Mouse (Mus musculus) forebrain, embryonic 10.5 days (tissue): ENCODE results near the gene Tap2. TPM values are rescaled to one million over a fixed set of nuclear protein-coding genes. Genes with fewer than 3 reads are reported as not detected.

ENCODE experiments used
- polyA plus RNA-seq: library from polyadenylated mRNA; unstranded; fragments of >200 nt; fragmentation: Nextera tagmentation; extraction: Ambion mirVana; gene quantifications from 2 replicates; pipeline ENCODE4 v1.2.1, GENCODE M21; 2016

The Tap2 gene
- polyA plus RNA-seq, 1 experiment from 2014 or later: 0.60 TPM

Other genes with a start within 250 kb of the Tap2 start
- gene Vps52, start 247.7 kb upstream of the Tap2 start, polyA plus RNA-seq: 49.4 and 51.3 TPM in 2 replicates
- gene Rps18, start 247.5 kb upstream of the Tap2 start, polyA plus RNA-seq: 1,596 and 1,663 TPM in 2 replicates
- 51.2 and 51.8 TPM in 2 replicates for gene H2-K1, start 203.2 kb upstream of the Tap2 start, polyA plus RNA-seq
- gene Ring1, start 178.8 kb upstream of the Tap2 start, polyA plus RNA-seq: 11.4 and 12.4 TPM in 2 replicates
- 95.4 and 96.4 TPM in 2 replicates for gene H2-Ke6, start 175.5 kb upstream of the Tap2 start, polyA plus RNA-seq
- 203 and 206 TPM in 2 replicates for gene Slc39a7, start 171.8 kb upstream of the Tap2 start, polyA plus RNA-seq
- gene Rxrb, start 171.7 kb upstream of the Tap2 start, polyA plus RNA-seq: 44.5 and 48.3 TPM in 2 replicates
- 0.74 and 0.75 TPM in 2 replicates for gene Col11a2, start 164.1 kb upstream of the Tap2 start, polyA plus RNA-seq
- 0.12 and 0.43 TPM in 2 replicates for gene H2-Oa, start 111.2 kb upstream of the Tap2 start, polyA plus RNA-seq
- 4.5 and 6.9 TPM in 2 replicates for gene H2-DMa, start 84.0 kb upstream of the Tap2 start, polyA plus RNA-seq
- gene Brd2, start 80.9 kb upstream of the Tap2 start, polyA plus RNA-seq: 121 and 134 TPM in 2 replicates
- gene H2-DMb2, start 60.2 kb upstream of the Tap2 start, polyA plus RNA-seq: 0.16 and 0.26 TPM in 2 replicates
- 0.24 and 0.81 TPM in 2 replicates for gene H2-DMb1, start 50.5 kb upstream of the Tap2 start, polyA plus RNA-seq
- 1.4 and 1.7 TPM in 2 replicates for gene Tap1, start 16.0 kb upstream of the Tap2 start, polyA plus RNA-seq
- gene Psmb9, start 15.8 kb upstream of the Tap2 start, polyA plus RNA-seq: 0.79 and 1.3 TPM in 2 replicates
- gene Psmb8, start 5.8 kb upstream of the Tap2 start, polyA plus RNA-seq: 1.2 and 1.3 TPM in 2 replicates
- gene H2-Ob, start 35.4 kb downstream of the Tap2 start, polyA plus RNA-seq: not detected in 2 replicates
- 9.8 and 12.5 TPM in 2 replicates for gene H2-Ab1, start 54.2 kb downstream of the Tap2 start, polyA plus RNA-seq
- 0.17 TPM in 1 of 2 replicates, not detected in the other for gene H2-Aa, start 84.3 kb downstream of the Tap2 start, polyA plus RNA-seq
- gene H2-Eb1, start 102.3 kb downstream of the Tap2 start, polyA plus RNA-seq: 0.54 and 1.0 TPM in 2 replicates
- gene H2-Eb2, start 122.1 kb downstream of the Tap2 start, polyA plus RNA-seq: not detected in 2 replicates
- gene Btnl2, start 151.3 kb downstream of the Tap2 start, polyA plus RNA-seq: not detected in 2 replicates
- not detected in 2 replicates for gene Btnl1, start 173.6 kb downstream of the Tap2 start, polyA plus RNA-seq
- gene BC051142, start 195.3 kb downstream of the Tap2 start, polyA plus RNA-seq: 1.3 and 1.6 TPM in 2 replicates